Mouse (Mus musculus) forebrain, embryonic 12.5 days (tissue): ENCODE results near the gene Sned1. TPM values are rescaled to one million over a fixed set of nuclear protein-coding genes. Genes with fewer than 3 reads are reported as not detected.

Source experiments
- ATAC-seq: fragments of 200-750 bp; cut with Nextera tagmentation; 2 replicates; pipeline ENCODE4 v1.8.0; 2017; ENCODE audit warnings: moderate TSS enrichment; ENCODE audit not compliant: low FRiP score
- H3K27ac ChIP-seq: fragments of 300-500 bp; sonication (generic); 2 replicates; pipeline ENCODE4 v1.5.1; 2016; ENCODE audit warnings: mild to moderate bottlenecking
- H3K27me3 ChIP-seq: fragments of 300-500 bp; sonication (generic); 2 replicates; pipeline ENCODE4 v1.6.1; 2016; ENCODE audit warnings: mild to moderate bottlenecking
- H3K36me3 ChIP-seq: fragments of 300-500 bp; sonication (generic); replicated peaks from 2 replicates; pipeline ENCODE4 v1.6.1; 2016; ENCODE audit warnings: mild to moderate bottlenecking
- H3K4me1 ChIP-seq: fragments of 300-500 bp; sonication (generic); 2 replicates; pipeline ENCODE4 v1.6.1; 2016
- H3K4me2 ChIP-seq: fragments of 300-500 bp; sonication (generic); 2 replicates; pipeline ENCODE4 v1.6.1; 2016; ENCODE audit warnings: mild to moderate bottlenecking, moderate library complexity
- H3K4me3 ChIP-seq: fragments of 300-500 bp; sonication (generic); replicated peaks from 2 replicates; pipeline ENCODE4 v1.5.1; 2016; ENCODE audit warnings: mild to moderate bottlenecking
- H3K9ac ChIP-seq: fragments of 300-500 bp; sonication (generic); 2 replicates; pipeline ENCODE4 v1.6.1; 2016; ENCODE audit warnings: mild to moderate bottlenecking
- H3K9me3 ChIP-seq: fragments of 300-500 bp; sonication (generic); 2 replicates; pipeline ENCODE4 v1.6.1; 2016
- WGBS: fragments of 180-500 bp; shearing (Covaris S2); methylation state at CpG from one replicate; pipeline ENCODE4 v1.1.7; 2016; 5-methylcytosine and 5-hydroxymethylcytosine counted together
- polyA plus RNA-seq: library from polyadenylated mRNA; unstranded; fragments of >200 nt; fragmentation: Nextera tagmentation; extraction: Ambion mirVana; gene quantifications from 2 replicates; pipeline ENCODE4 v1.2.1, GENCODE M21; 2016

Gene Sned1
- polyA plus RNA-seq, 1 experiment from 2014 or later, result 5.3 TPM

GRCm38 (mm10) chr1:93216839-93217497, 18.7 kb upstream of the Sned1 start:
- H3K27me3 ChIP-seq, result no peaks in the 10 kb centered on the region
- no peaks in the 10 kb centered on the region for H3K36me3 ChIP-seq
- no peak for ATAC-seq
- no peak overlapping the region for H3K4me2 ChIP-seq
- peaks cover 10% of the 10 kb centered on the region for H3K4me1 ChIP-seq
- H3K4me3 ChIP-seq, result no peak overlapping the region
- H3K9me3 ChIP-seq, result no peaks in the 10 kb centered on the region
- H3K27ac ChIP-seq, result no peak overlapping the region
- H3K9ac ChIP-seq, result no peak overlapping the region
- WGBS, result 62% methylated on average over 9 of the region's 9 CpGs

- Histone ChIP-seq H3K4me2 (no peak overlapping the region), H3K4me3 (no peak overlapping the region), H3K27ac (no peak overlapping the region), H3K4me1 (peaks cover 10% of the 10 kb centered on the region), H3K36me3 (no peaks in the 10 kb centered on the region), H3K27me3 (no peaks in the 10 kb centered on the region), H3K9ac (no peak overlapping the region), H3K9me3 (no peaks in the 10 kb centered on the region)
- 52% methylated on average over 7 of the region's 7 CpGs for WGBS
- no peak for ATAC-seq
These were observed 18.1 kb upstream of the Sned1 start for GRCm38 (mm10) chr1:93217530-93217929.

- Histone ChIP-seq H3K9me3 (no peaks in the 10 kb centered on the region), H3K27ac (no peak overlapping the region)
These were observed 14.9 kb upstream of the Sned1 start for GRCm38 (mm10) chr1:93220776-93221175.

GRCm38 (mm10) chr1:93223972-93224371, 11.7 kb upstream of the Sned1 start:
- no peaks in the 10 kb centered on the region for H3K9me3 ChIP-seq
- no peak overlapping the region for H3K4me3 ChIP-seq
- peaks cover 10% of the 10 kb centered on the region for H3K4me1 ChIP-seq
- no peaks in the 10 kb centered on the region for H3K36me3 ChIP-seq
- H3K27ac ChIP-seq, result no peak overlapping the region
- no peak for ATAC-seq
- H3K9ac ChIP-seq, result no peak overlapping the region
- 5% methylated on average over 18 of the region's 18 CpGs for WGBS
- H3K27me3 ChIP-seq, result peaks cover 16% of the 10 kb centered on the region
- no peak overlapping the region; the same call in 1 of the 2 replicates for H3K4me2 ChIP-seq

More at GRCm38 (mm10) chr1:93220776-93221175, 14.9 kb upstream of the Sned1 start:
- Histone ChIP-seq H3K27me3 (peaks cover 16% of the 10 kb centered on the region), H3K4me2 (no peak overlapping the region), H3K9ac (no peak overlapping the region), H3K4me1 (peaks cover 10% of the 10 kb centered on the region), H3K4me3 (no peak overlapping the region), H3K36me3 (no peaks in the 10 kb centered on the region)
- WGBS, result 70% methylated on average over 7 of the region's 7 CpGs
- ATAC-seq, result no peak

- Histone ChIP-seq H3K4me2 (no peak overlapping the region), H3K36me3 (no peaks in the 10 kb centered on the region), H3K4me3 (no peak overlapping the region), H3K9me3 (no peaks in the 10 kb centered on the region), H3K27me3 (peaks cover 16% of the 10 kb centered on the region), H3K9ac (no peak overlapping the region), H3K27ac (no peak overlapping the region), H3K4me1 (peaks cover 10% of the 10 kb centered on the region)
- WGBS, result 60% methylated on average over 4 of the region's 4 CpGs
- no peak for ATAC-seq
These were observed 10.4 kb upstream of the Sned1 start for GRCm38 (mm10) chr1:93225226-93225625.

GRCm38 (mm10) chr1:93225731-93226520, 9.7 kb upstream of the Sned1 start:
- 79% methylated on average over 5 of the region's 5 CpGs for whole genome bisulfite sequencing
- Histone ChIP-seq H3K4me1 (peaks cover 10% of the 10 kb centered on the region), H3K9ac (no peak overlapping the region), H3K36me3 (no peaks in the 10 kb centered on the region), H3K27ac (no peak overlapping the region), H3K4me2 (no peak overlapping the region), H3K27me3 (peaks cover 16% of the 10 kb centered on the region), H3K4me3 (no peak overlapping the region), H3K9me3 (no peaks in the 10 kb centered on the region)
- ATAC-seq, result no peak

- no peak for ATAC-seq
- no peaks in the 10 kb centered on the region for H3K9me3 ChIP-seq
- H3K4me1 ChIP-seq, result peaks cover 10% of the 10 kb centered on the region
- no peak overlapping the region for H3K27ac ChIP-seq
- H3K4me2 ChIP-seq, result no peak overlapping the region
- H3K36me3 ChIP-seq, result no peaks in the 10 kb centered on the region
- WGBS, result 79% methylated on average over 7 of the region's 7 CpGs
- H3K4me3 ChIP-seq, result no peak overlapping the region
- no peak overlapping the region for H3K9ac ChIP-seq
- peaks cover 19% of the 10 kb centered on the region for H3K27me3 ChIP-seq
These were observed 8.2 kb upstream of the Sned1 start for GRCm38 (mm10) chr1:93227303-93227975.

- Histone ChIP-seq H3K4me1 (peaks cover 10% of the 10 kb centered on the region), H3K9ac (no peak overlapping the region), H3K27me3 (peaks cover 19% of the 10 kb centered on the region), H3K36me3 (no peaks in the 10 kb centered on the region), H3K4me3 (no peak overlapping the region), H3K4me2 (no peak overlapping the region), H3K9me3 (no peaks in the 10 kb centered on the region), H3K27ac (no peak overlapping the region)
- ATAC-seq, result no peak
- 95% methylated on average over 7 of the region's 7 CpGs for WGBS
These were observed 7.7 kb upstream of the Sned1 start for GRCm38 (mm10) chr1:93227976-93228365.

GRCm38 (mm10) chr1:93229221-93229620, 6.4 kb upstream of the Sned1 start:
- WGBS, result 90% methylated on average over 6 of the region's 6 CpGs
- Histone ChIP-seq H3K9me3 (no peaks in the 10 kb centered on the region), H3K27me3 (peaks cover 15% of the 10 kb centered on the region), H3K9ac (no peak overlapping the region), H3K36me3 (no peaks in the 10 kb centered on the region), H3K4me1 (peaks cover 6% of the 10 kb centered on the region; the same call in 1 of the 2 replicates), H3K27ac (no peak overlapping the region), H3K4me3 (no peak overlapping the region), H3K4me2 (no peak overlapping the region)
- ATAC-seq, result no peak

- 88% methylated on average over 4 of the region's 4 CpGs for WGBS
- Histone ChIP-seq H3K36me3 (no peaks in the 10 kb centered on the region), H3K9me3 (no peaks in the 10 kb centered on the region), H3K27me3 (peaks cover 16% of the 10 kb centered on the region), H3K4me2 (no peak overlapping the region), H3K4me1 (peaks cover 6% of the 10 kb centered on the region; the same call in 1 of the 2 replicates), H3K4me3 (no peak overlapping the region), H3K9ac (no peak overlapping the region), H3K27ac (no peak overlapping the region)
- no peak for ATAC-seq
These were observed 6.0 kb upstream of the Sned1 start for GRCm38 (mm10) chr1:93229626-93230025.

GRCm38 (mm10) chr1:93236545-93236924, 894 bp downstream of the Sned1 start:
- WGBS, result 20% methylated on average over 3 of the region's 3 CpGs
- Histone ChIP-seq H3K4me2 (peak overlapping the region; percentile 100), H3K9ac (peak overlapping the region; percentile 59; the same call in 1 of the 2 replicates), H3K4me3 (peak overlapping the region; percentile 57), H3K36me3 (no peaks in the 10 kb centered on the region), H3K27me3 (peaks cover 55% of the 10 kb centered on the region), H3K9me3 (no peaks in the 10 kb centered on the region), H3K4me1 (peaks cover 18% of the 10 kb centered on the region), H3K27ac (no peak overlapping the region)
- ATAC-seq, result peak; percentile 35; the same call in 1 of the 2 replicates

- no peak overlapping the region for H3K27ac ChIP-seq
- no peaks in the 10 kb centered on the region for H3K9me3 ChIP-seq
- peaks cover 51% of the 10 kb centered on the region for H3K27me3 ChIP-seq
- peaks cover 18% of the 10 kb centered on the region for H3K4me1 ChIP-seq
- no peak overlapping the region for H3K9ac ChIP-seq
- H3K4me3 ChIP-seq, result no peak overlapping the region
- WGBS, result 90% methylated on average over 10 of the region's 10 CpGs
- no peak for ATAC-seq
- no peak overlapping the region for H3K4me2 ChIP-seq
- no peaks in the 10 kb centered on the region for H3K36me3 ChIP-seq
These were observed 2.0 kb downstream of the Sned1 start for GRCm38 (mm10) chr1:93237676-93238075.
